Mouse (Mus musculus) stomach, embryonic 14.5 days (tissue): Measurements from ENCODE around the gene Rubcn. TPM values are rescaled to one million over a fixed set of nuclear protein-coding genes. Genes with fewer than 3 reads are reported as not detected.
"Not testable (repeated sequence)": the region's sequence is repeated elsewhere in the genome, so short reads cannot be mapped to it uniquely, and the experiment has no call there.

Experiments
- ATAC-seq: fragments of 200-750 bp; cut with Nextera tagmentation; 2 replicates; pipeline ENCODE4 v1.8.0; 2017; ENCODE audit warnings: low read depth, moderate TSS enrichment; ENCODE audit not compliant: insufficient number of reproducible peaks, insufficient read depth, low FRiP score
- H3K27ac ChIP-seq: fragments of 300-500 bp; sonication (generic); 2 replicates; pipeline ENCODE4 v1.5.1; 2014; ENCODE audit warnings: mild to moderate bottlenecking, low read length, moderate library complexity, mixed read lengths
- H3K27me3 ChIP-seq: fragments of 300-500 bp; sonication (generic); 2 replicates; pipeline ENCODE4 v1.6.1; 2014; ENCODE audit warnings: low read length, control low read depth, mixed read lengths; ENCODE audit not compliant: control insufficient read depth, insufficient read depth
- H3K36me3 ChIP-seq: fragments of 300-500 bp; sonication (generic); 2 replicates; pipeline ENCODE4 v1.6.1; 2014; ENCODE audit warnings: mild to moderate bottlenecking, control low read depth, low read length, moderate library complexity, mixed read lengths; ENCODE audit not compliant: control insufficient read depth, insufficient read depth
- H3K4me1 ChIP-seq: fragments of 300-500 bp; sonication (generic); 2 replicates; pipeline ENCODE4 v1.6.1; 2014; ENCODE audit warnings: low read length, control low read depth, mixed read lengths; ENCODE audit not compliant: control insufficient read depth, insufficient read depth
- H3K4me2 ChIP-seq: fragments of 300-500 bp; sonication (generic); replicated peaks from 2 replicates; pipeline ENCODE4 v1.6.1; 2014; ENCODE audit warnings: low read depth, low read length, control low read depth
- H3K4me3 ChIP-seq: fragments of 300-500 bp; sonication (generic); 2 replicates; pipeline ENCODE4 v1.5.1; 2014; ENCODE audit warnings: low read depth, low read length, control low read depth
- H3K9ac ChIP-seq: fragments of 300-500 bp; sonication (generic); replicated peaks from 2 replicates; pipeline ENCODE4 v1.6.1; 2014; ENCODE audit warnings: low read depth, mild to moderate bottlenecking, control low read depth, low read length, moderate library complexity, mixed read lengths
- H3K9me3 ChIP-seq: fragments of 300-500 bp; sonication (generic); 2 replicates; pipeline ENCODE4 v1.6.1; 2016; ENCODE audit warnings: low read depth, low read length, control low read depth; ENCODE audit not compliant: control insufficient read depth
- WGBS: fragments of 180-500 bp; shearing (Covaris S2); extraction: QIAGEN DNeasy Blood & Tissue Kit; methylation state at CpG from one replicate; pipeline ENCODE4 v1.1.7; 2014; 5-methylcytosine and 5-hydroxymethylcytosine counted together
- polyA plus RNA-seq: library from polyadenylated mRNA; unstranded; fragments of >200 nt; fragmentation: Nextera tagmentation; extraction: Ambion mirVana; gene quantifications from 2 replicates; pipeline ENCODE4 v1.2.1, GENCODE M21; 2014

The Rubcn gene
- polyA plus RNA-seq, result 17.8 and 18.8 TPM in 2 replicates

GRCm38 (mm10) chr16:32877343-32878156 lies at the start of gene Rubcn, which contains the start of gene Fyttd1:
TSS of gene Rubcn (minus strand) at chr16:32877766.
TSS of gene Fyttd1 (plus strand) at chr16:32877500.
- Histone ChIP-seq H3K4me1 (peaks cover 11% of the 10 kb centered on the region), H3K27ac (peak within 1 kb of the TSS; percentile 76), H3K4me3 (peak within 1 kb of the TSS; percentile 90), H3K9ac (peak within 1 kb of the TSS; percentile 91), H3K9me3 (no peaks in the 10 kb centered on the region), H3K4me2 (peak within 1 kb of the TSS; percentile 65), H3K27me3 (no peaks in the 10 kb centered on the region), H3K36me3 (peaks cover 3% of the 10 kb centered on the region; the same call in 1 of the 2 replicates)
- ATAC-seq, result peak; percentile 96
- under 1% methylated on average over 75 of the region's 83 CpGs for WGBS

GRCm38 (mm10) chr16:32927044-32927443 lies 49.5 kb upstream of the Rubcn start:
- no peak overlapping the region for H3K27ac ChIP-seq
- H3K36me3 ChIP-seq, result peaks cover 2% of the 10 kb centered on the region; the same call in 1 of the 2 replicates
- no peaks in the 10 kb centered on the region for H3K9me3 ChIP-seq
- no peak overlapping the region for H3K9ac ChIP-seq
- 87% methylated on average over 8 of the region's 8 CpGs for WGBS
- ATAC-seq, result no peak
- no peaks in the 10 kb centered on the region for H3K4me1 ChIP-seq
- no peak overlapping the region for H3K4me3 ChIP-seq
- no peaks in the 10 kb centered on the region for H3K27me3 ChIP-seq
- H3K4me2 ChIP-seq, result no peak overlapping the region

GRCm38 (mm10) chr16:32926629-32927028 lies 49.1 kb upstream of the Rubcn start:
- H3K4me1 ChIP-seq, ATAC-seq, H3K4me3 ChIP-seq, H3K9ac ChIP-seq, H3K27ac ChIP-seq, H3K9me3 ChIP-seq, H3K27me3 ChIP-seq, H3K4me2 ChIP-seq, H3K36me3 ChIP-seq: not testable (repeated sequence)
- WGBS, result 89% methylated on average over 9 of the region's 9 CpGs

GRCm38 (mm10) chr16:32915292-32916068 lies 37.9 kb upstream of the Rubcn start:
- peak overlapping the region; percentile 69 for H3K4me2 ChIP-seq
- 0 out of 2 replicates have a peak, but pooled peaks cover 2% of the 10 kb centered on the region for H3K4me1 ChIP-seq
- no peak overlapping the region for H3K27ac ChIP-seq
- WGBS, result 66% methylated on average over 9 of the region's 9 CpGs
- peak overlapping the region; percentile 97 for H3K4me3 ChIP-seq
- H3K9me3 ChIP-seq, result no peaks in the 10 kb centered on the region
- no peak overlapping the region for H3K9ac ChIP-seq
- H3K36me3 ChIP-seq, result no peaks in the 10 kb centered on the region
- no peaks in the 10 kb centered on the region for H3K27me3 ChIP-seq
- no peak for ATAC-seq

- Histone ChIP-seq H3K27me3 (no peaks in the 10 kb centered on the region), H3K4me3 (peak within 1 kb of the TSS; percentile 97), H3K27ac (peak within 1 kb of the TSS; percentile 82), H3K36me3 (no peaks in the 10 kb centered on the region), H3K4me2 (peak within 1 kb of the TSS; percentile 69), H3K4me1 (0 out of 2 replicates have a peak, but pooled peaks cover 2% of the 10 kb centered on the region), H3K9me3 (no peaks in the 10 kb centered on the region), H3K9ac (peak within 1 kb of the TSS; percentile 87)
- under 1% methylated on average over 85 of the region's 85 CpGs for WGBS
- ATAC-seq, result peak; percentile 92
Measured at GRCm38 (mm10) chr16:32913937-32914881, 36.6 kb upstream of the Rubcn start, which contains the start of gene Lrch3. TSS of gene Lrch3 (plus strand) at chr16:32914100.

GRCm38 (mm10) chr16:32913212-32913611 lies 35.6 kb upstream of the Rubcn start:
- 0 out of 2 replicates have a peak, but pooled peaks cover 2% of the 10 kb centered on the region for H3K4me1 ChIP-seq
- H3K4me2 ChIP-seq, result peak overlapping the region; percentile 69
- no peaks in the 10 kb centered on the region for H3K27me3 ChIP-seq
- 52% methylated on average over 7 of the region's 7 CpGs for WGBS
- ATAC-seq, result no peak
- no peak overlapping the region for H3K4me3 ChIP-seq
- no peak overlapping the region for H3K9ac ChIP-seq
- H3K9me3 ChIP-seq, result no peaks in the 10 kb centered on the region
- H3K36me3 ChIP-seq, result no peaks in the 10 kb centered on the region
- no peak overlapping the region for H3K27ac ChIP-seq

GRCm38 (mm10) chr16:32906727-32907126 lies 29.2 kb upstream of the Rubcn start:
- no peak overlapping the region for H3K9ac ChIP-seq
- peaks cover 22% of the 10 kb centered on the region for H3K36me3 ChIP-seq
- no peak overlapping the region for H3K4me2 ChIP-seq
- H3K27ac ChIP-seq, result no peak overlapping the region
- H3K27me3 ChIP-seq, result no peaks in the 10 kb centered on the region
- no peak overlapping the region for H3K4me3 ChIP-seq
- no peak for ATAC-seq
- no peaks in the 10 kb centered on the region for H3K4me1 ChIP-seq
- WGBS, result 69% methylated on average over 8 of the region's 8 CpGs
- no peaks in the 10 kb centered on the region for H3K9me3 ChIP-seq
